Mouse (Mus musculus): Measurements from ENCODE around the gene Zcchc14. TPM values are rescaled to one million over a fixed set of nuclear protein-coding genes. Genes with fewer than 3 reads are reported as not detected.
"Not testable (repeated sequence)": the region's sequence is repeated elsewhere in the genome, so short reads cannot be mapped to it uniquely, and the experiment has no call there.

Gene Zcchc14
- total RNA-seq, 2 experiments from 2014 or later: 69.6 to 72.8 TPM

- no peak for TF ChIP-seq CTCF (IDR thresholded peaks at IDR 0.05)
- no peak for DNase-seq (ENCODE audit: extremely low spot score in 1 of 2, low spot score in 2 of 2)
- intact Hi-C loops (cut with DNase I): loop anchor here (5.0 kb wide), 1 partner anchor 147 kb away; no protein-coding TSS in a partner anchor
- Histone ChIP-seq H3K4me3 (no peak overlapping the region), H3K27ac (peak overlapping the region; percentile 22)
Observed at GRCm38 (mm10) chr8:121619401-121619995, 33.2 kb downstream of the Zcchc14 start.

- no peak for TF ChIP-seq CTCF (IDR thresholded peaks at IDR 0.05)
- Histone ChIP-seq H3K27ac (no peak overlapping the region), H3K4me3 (no peak overlapping the region)
- no peak for DNase-seq (ENCODE audit: extremely low spot score in 1 of 2, low spot score in 2 of 2)
- intact Hi-C loops (cut with DNase I): no loop called here
Observed at GRCm38 (mm10) chr8:121613419-121613818, 39.3 kb downstream of the Zcchc14 start.

DNA sequence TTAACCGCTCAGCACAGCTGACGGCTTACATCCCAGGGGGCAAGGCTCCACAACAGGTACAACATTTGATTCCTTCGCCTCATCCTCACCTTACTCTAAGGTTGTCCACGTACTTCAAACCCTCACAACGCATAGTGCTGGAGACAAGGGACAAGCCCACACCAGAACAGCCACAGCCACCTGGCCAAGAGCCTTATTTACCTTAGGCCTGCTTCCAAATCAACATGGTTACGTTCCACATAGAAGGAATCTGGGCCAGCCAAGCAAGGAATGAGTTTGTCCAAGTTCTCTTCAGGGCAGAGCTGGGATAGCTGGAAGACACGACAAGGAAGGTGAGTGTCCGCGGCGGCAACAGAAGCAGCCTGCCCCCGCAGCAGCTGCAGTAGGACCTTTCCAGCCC is 42.8 kb downstream of the Zcchc14 start:
- H3K27ac ChIP-seq: no peak overlapping the region; the same call in 1 of the 2 replicates
- no peak overlapping the region for H3K4me3 ChIP-seq
- DNase-seq (ENCODE audit: extremely low spot score in 1 of 2, low spot score in 2 of 2): no peak
- TF ChIP-seq CTCF (IDR thresholded peaks at IDR 0.05): no peak
- intact Hi-C loops (cut with DNase I): loop anchor here (2.0 kb wide), 1 partner anchor 75 kb away; no protein-coding TSS in a partner anchor

- no peak overlapping the region; the same call in 1 of the 2 replicates for H3K27ac ChIP-seq
Observed at GRCm38 (mm10) chr8:121609251-121609650, 43.5 kb downstream of the Zcchc14 start.

GRCm38 (mm10) chr8:121607661-121608060 is 45.0 kb downstream of the Zcchc14 start:
- no peak overlapping the region for H3K27ac ChIP-seq
- peak; percentile 54 for TF ChIP-seq CTCF (IDR thresholded peaks at IDR 0.05)
- H3K4me3 ChIP-seq: no peak overlapping the region
- intact Hi-C loops (cut with DNase I): loop anchor here (2.0 kb wide), 1 partner anchor 77 kb away; no protein-coding TSS in a partner anchor
- DNase-seq (ENCODE audit: extremely low spot score in 1 of 2, low spot score in 2 of 2): no peak

More at GRCm38 (mm10) chr8:121609251-121609650, 43.5 kb downstream of the Zcchc14 start:
- TF ChIP-seq CTCF (IDR thresholded peaks at IDR 0.05): no peak
- no peak for DNase-seq (ENCODE audit: extremely low spot score in 1 of 2, low spot score in 2 of 2)
- no peak overlapping the region for H3K4me3 ChIP-seq
- intact Hi-C loops (cut with DNase I): loop anchor here (2.0 kb wide), 1 partner anchor 76 kb away; no protein-coding TSS in a partner anchor

DNA sequence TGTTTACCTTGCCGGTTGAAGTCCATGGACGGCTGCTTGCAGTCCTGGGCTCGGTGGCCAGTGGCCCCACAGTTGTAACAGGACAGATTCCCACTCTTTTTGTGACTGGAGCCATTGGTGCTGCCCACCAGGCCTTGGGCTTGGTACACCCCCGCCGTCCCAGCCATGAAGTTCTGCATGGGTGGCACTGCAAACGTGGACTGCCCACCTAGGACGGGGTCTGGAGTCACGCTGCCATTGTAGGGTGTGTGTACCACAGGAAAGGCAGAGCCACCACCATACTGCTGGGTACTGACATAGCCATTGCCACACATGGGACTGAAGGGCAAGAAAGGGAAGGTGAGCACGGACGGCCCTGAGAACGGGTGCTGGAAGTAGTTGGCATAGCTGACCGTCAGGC is 48.9 kb downstream of the Zcchc14 start:
- no peak for DNase-seq (ENCODE audit: extremely low spot score in 1 of 2, low spot score in 2 of 2)
- Histone ChIP-seq H3K4me3 (no peak overlapping the region), H3K27ac (no peak overlapping the region)
- intact Hi-C loops (cut with DNase I): loop anchor here (5.0 kb wide), 2 partner anchors 44 to 228 kb away; no protein-coding TSS in a partner anchor
- TF ChIP-seq CTCF (IDR thresholded peaks at IDR 0.05): no peak

DNA sequence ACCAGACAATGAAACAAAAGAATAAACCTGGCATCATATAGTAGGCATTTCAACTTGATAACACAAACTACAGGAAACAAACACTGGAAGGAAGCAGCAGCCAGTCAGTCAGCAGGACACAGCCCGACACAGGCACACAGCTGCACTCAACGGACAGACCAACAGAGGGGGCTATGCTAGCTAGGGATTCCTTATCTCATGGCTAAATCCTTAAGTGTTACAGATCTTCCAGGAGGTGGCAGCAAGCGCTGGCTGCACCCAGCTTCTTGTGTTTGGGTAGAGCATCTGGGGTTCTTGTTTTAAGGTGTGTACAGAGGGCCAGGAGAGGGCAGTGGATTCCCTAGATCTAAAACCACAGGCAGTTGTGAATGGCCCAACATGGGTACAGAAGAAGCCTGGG is 49.8 kb downstream of the Zcchc14 start:
- TF ChIP-seq CTCF (IDR thresholded peaks at IDR 0.05): peak; percentile 92
- no peak overlapping the region for H3K4me3 ChIP-seq
- no peak overlapping the region for H3K27ac ChIP-seq
- intact Hi-C loops (cut with DNase I): loop anchor here (5.0 kb wide), 2 partner anchors 44 to 229 kb away; no protein-coding TSS in a partner anchor
- peak; percentile 74 to 75 for DNase-seq (ENCODE audit: extremely low spot score in 1 of 2, low spot score in 2 of 2)

GRCm38 (mm10) chr8:121602411-121602810 is 50.3 kb downstream of the Zcchc14 start:
- intact Hi-C loops (cut with DNase I): loop anchor here (5.0 kb wide), 2 partner anchors 45 to 230 kb away; no protein-coding TSS in a partner anchor
- TF ChIP-seq CTCF (IDR thresholded peaks at IDR 0.05): no peak
- Histone ChIP-seq H3K27ac (no peak overlapping the region), H3K4me3 (no peak overlapping the region)
- no peak for DNase-seq (ENCODE audit: extremely low spot score in 1 of 2, low spot score in 2 of 2)

DNA sequence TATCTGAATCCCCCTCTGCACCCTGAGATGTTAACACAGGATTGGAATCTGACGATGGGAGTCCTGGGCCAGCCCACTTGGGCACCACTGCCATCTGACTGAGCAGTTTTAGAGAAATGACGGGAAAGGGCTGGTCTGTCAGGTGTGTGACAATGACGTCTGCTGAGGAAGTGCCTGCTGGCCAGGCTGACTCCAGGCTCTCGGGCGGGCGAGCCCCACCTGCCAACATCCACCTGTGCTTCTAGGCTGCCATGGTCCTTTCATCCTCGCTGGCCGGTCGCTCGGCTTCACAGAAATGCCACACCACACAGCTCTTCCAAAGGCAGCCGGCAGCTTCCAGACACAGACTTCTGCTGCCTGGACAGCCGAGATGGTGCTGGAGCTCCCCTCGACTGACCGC is 52.9 kb downstream of the Zcchc14 start:
- DNase-seq (ENCODE audit: extremely low spot score in 1 of 2, low spot score in 2 of 2): no peak
- H3K27ac ChIP-seq: no peak overlapping the region
- TF ChIP-seq CTCF (IDR thresholded peaks at IDR 0.05): no peak
- no peak overlapping the region for H3K4me3 ChIP-seq
- intact Hi-C loops (cut with DNase I): loop anchor here (5.0 to 10.0 kb wide), 3 partner anchors 47 to 305 kb away; partner anchors contain the start of gene Slc7a5

DNA sequence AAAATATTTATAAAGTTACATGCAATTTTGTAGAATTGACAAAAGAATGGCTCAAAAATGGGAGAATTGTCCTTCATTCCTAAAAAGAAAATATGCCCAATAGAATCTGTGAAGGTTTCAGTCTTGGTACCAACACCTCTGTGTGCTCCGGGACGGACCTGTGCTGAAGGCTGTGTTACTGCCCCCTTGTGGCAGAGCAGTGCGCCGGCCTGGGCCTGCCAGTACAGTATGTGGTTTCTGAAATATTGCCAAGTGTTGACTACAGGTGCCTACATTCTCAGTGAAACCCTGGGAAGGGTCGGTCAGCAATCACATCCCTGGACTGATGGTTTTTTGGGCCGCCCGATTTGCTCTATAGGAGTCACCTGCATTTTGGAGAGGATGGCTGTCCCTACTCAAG is 53.8 kb downstream of the Zcchc14 start:
- DNase-seq (ENCODE audit: extremely low spot score in 1 of 2, low spot score in 2 of 2): peak; percentile 73 to 74
- Histone ChIP-seq H3K27ac (no peak overlapping the region), H3K4me3 (no peak overlapping the region)
- peak; percentile 96 for TF ChIP-seq CTCF (IDR thresholded peaks at IDR 0.05)
- intact Hi-C loops (cut with DNase I): loop anchor here (10.0 kb wide), 1 partner anchor 306 kb away; the partner anchor contains the start of gene Slc7a5

- no peak for TF ChIP-seq CTCF (IDR thresholded peaks at IDR 0.05)
- Histone ChIP-seq H3K4me3 (no peak overlapping the region), H3K27ac (no peak overlapping the region)
- DNase-seq (ENCODE audit: extremely low spot score in 1 of 2, low spot score in 2 of 2): no peak
- intact Hi-C loops (cut with DNase I): loop anchor here (10.0 kb wide), 1 partner anchor 307 kb away; the partner anchor contains the start of gene Slc7a5
Observed at GRCm38 (mm10) chr8:121598190-121598589, 54.5 kb downstream of the Zcchc14 start.

GRCm38 (mm10) chr8:121597492-121597891 is 55.2 kb downstream of the Zcchc14 start:
- not testable (repeated sequence) for H3K4me3 ChIP-seq; H3K27ac ChIP-seq; DNase-seq (ENCODE audit: extremely low spot score in 1 of 2, low spot score in 2 of 2)
- intact Hi-C loops (cut with DNase I): loop anchor here (10.0 kb wide), 1 partner anchor 307 kb away; the partner anchor contains the start of gene Slc7a5

Data from left cerebral cortex, adult 2 months (tissue).